Mouse (Mus musculus) embryonic fibroblast, embryonic 13.5 days (primary cell): ENCODE measurements around the gene Aldh1a1. TPM values are rescaled to one million over a fixed set of nuclear protein-coding genes. Genes with fewer than 3 reads are reported as not detected.

ENCODE experiments used
- H3K27ac ChIP-seq: 2 replicates; pipeline ENCODE4 v1.5.1; 2012; ENCODE audit warnings: low read length, control low read depth, inconsistent platforms; ENCODE audit not compliant: insufficient read depth
- H3K4me1 ChIP-seq: 2 replicates; pipeline ENCODE4 v1.6.1; 2011; ENCODE audit warnings: low read length; ENCODE audit not compliant: control insufficient read depth, insufficient read depth
- H3K4me3 ChIP-seq: 2 replicates; pipeline ENCODE4 v1.5.1; 2011; ENCODE audit warnings: mild to moderate bottlenecking, control low read depth, low read length; ENCODE audit not compliant: insufficient read depth
- CTCF ChIP-seq: IDR thresholded peaks from 2 replicates; pipeline ENCODE4 v1.5.1; 2011; ENCODE audit warnings: mild to moderate bottlenecking, control low read depth, low read length, moderate library complexity, borderline replicate concordance; ENCODE audit not compliant: insufficient read depth
- POLR2A ChIP-seq: IDR thresholded peaks from 2 replicates; pipeline ENCODE4 v1.6.1; 2011; ENCODE audit warnings: low read depth, mild to moderate bottlenecking, control low read depth, low read length, moderate library complexity
- polyA plus RNA-seq: library from polyadenylated mRNA; stranded (reverse); fragments of >200 nt; gene quantifications from 2 replicates; pipeline ENCODE4 v1.2.4, GENCODE M21; 2011; ENCODE audit warnings: low read depth; ENCODE audit not compliant: missing spikeins, insufficient read length

Gene Aldh1a1
- polyA plus RNA-seq, 1 experiment: 3.0 TPM

- no peak overlapping the region for H3K4me3 ChIP-seq
- no peaks in the 10 kb centered on the region for H3K4me1 ChIP-seq
- H3K27ac ChIP-seq: no peak overlapping the region
- no peak for TF ChIP-seq POLR2A
- TF ChIP-seq CTCF: no peak
These were observed 56.9 kb downstream of the Aldh1a1 start for GRCm38 (mm10) chr19:20549409-20549808.

GRCm38 (mm10) chr19:20555365-20555764, 62.9 kb downstream of the Aldh1a1 start:
- Histone ChIP-seq H3K27ac (no peak overlapping the region), H3K4me3 (no peak overlapping the region), H3K4me1 (0 out of 2 replicates have a peak, but pooled peaks cover 4% of the 10 kb centered on the region)
- TF ChIP-seq CTCF (no peak), POLR2A (no peak)

GRCm38 (mm10) chr19:20557211-20557610, 64.7 kb downstream of the Aldh1a1 start:
- TF ChIP-seq POLR2A: no peak
- Histone ChIP-seq H3K27ac (no peak overlapping the region), H3K4me3 (no peak overlapping the region), H3K4me1 (0 out of 2 replicates have a peak, but pooled peaks cover 4% of the 10 kb centered on the region)

GRCm38 (mm10) chr19:20558069-20558468, 65.6 kb downstream of the Aldh1a1 start:
- Histone ChIP-seq H3K4me1 (0 out of 2 replicates have a peak, but pooled peaks cover 4% of the 10 kb centered on the region), H3K4me3 (no peak overlapping the region), H3K27ac (no peak overlapping the region)
- no peak for TF ChIP-seq CTCF
- no peak for TF ChIP-seq POLR2A

GRCm38 (mm10) chr19:20558544-20558943, 66.0 kb downstream of the Aldh1a1 start:
- no peak overlapping the region for H3K4me3 ChIP-seq
- H3K4me1 ChIP-seq: 0 out of 2 replicates have a peak, but pooled peaks cover 4% of the 10 kb centered on the region
- H3K27ac ChIP-seq: no peak overlapping the region
- TF ChIP-seq CTCF (no peak), POLR2A (no peak)

GRCm38 (mm10) chr19:20558952-20559351, 66.4 kb downstream of the Aldh1a1 start:
- H3K27ac ChIP-seq: peak overlapping the region; percentile 57; the same call in 1 of the 2 replicates
- no peak overlapping the region for H3K4me3 ChIP-seq
- 0 out of 2 replicates have a peak, but pooled peaks cover 4% of the 10 kb centered on the region for H3K4me1 ChIP-seq
- TF ChIP-seq POLR2A (no peak), CTCF (no peak)

GRCm38 (mm10) chr19:20559952-20560351, 67.4 kb downstream of the Aldh1a1 start:
- H3K4me1 ChIP-seq: 0 out of 2 replicates have a peak, but pooled peaks cover 4% of the 10 kb centered on the region
- TF ChIP-seq POLR2A (no peak), CTCF (no peak)
- no peak overlapping the region for H3K4me3 ChIP-seq
- H3K27ac ChIP-seq: no peak overlapping the region

- H3K27ac ChIP-seq: no peak overlapping the region
- no peak overlapping the region for H3K4me3 ChIP-seq
- 0 out of 2 replicates have a peak, but pooled peaks cover 4% of the 10 kb centered on the region for H3K4me1 ChIP-seq
- no peak for TF ChIP-seq POLR2A
- no peak for TF ChIP-seq CTCF
These were observed 69.9 kb downstream of the Aldh1a1 start for GRCm38 (mm10) chr19:20562396-20562795.

GRCm38 (mm10) chr19:20566294-20566693, 73.8 kb downstream of the Aldh1a1 start:
- H3K27ac ChIP-seq: no peak overlapping the region
- TF ChIP-seq CTCF (no peak), POLR2A (no peak)
- H3K4me3 ChIP-seq: no peak overlapping the region

GRCm38 (mm10) chr19:20567039-20567438, 74.5 kb downstream of the Aldh1a1 start:
- Histone ChIP-seq H3K4me3 (no peak overlapping the region), H3K27ac (no peak overlapping the region), H3K4me1 (no peaks in the 10 kb centered on the region)
- no peak for TF ChIP-seq CTCF
- no peak for TF ChIP-seq POLR2A

More at GRCm38 (mm10) chr19:20566294-20566693, 73.8 kb downstream of the Aldh1a1 start:
- H3K4me1 ChIP-seq: no peaks in the 10 kb centered on the region

- TF ChIP-seq POLR2A: no peak
- TF ChIP-seq CTCF: no peak
- Histone ChIP-seq H3K4me1 (no peaks in the 10 kb centered on the region), H3K4me3 (no peak overlapping the region), H3K27ac (no peak overlapping the region)
These were observed 84.5 kb downstream of the Aldh1a1 start for GRCm38 (mm10) chr19:20576984-20577383.
